Mouse (Mus musculus): ENCODE measurements around the gene Tnnt1.
A peak's percentile ranks its signal among the peaks of the same experiment; 100 is the strongest.
"Not testable (repeated sequence)": the region's sequence is repeated elsewhere in the genome, so short reads cannot be mapped to it uniquely, and the experiment has no call there.

Gene Tnnt1

GRCm38 (mm10) chr7:4516332-4517050 is at the start of gene Tnnt1:
Gene Tnnt1, minus strand, starts transcription at chr7:4516382.
- peak; percentile 47 for DNase-seq (ENCODE audit: low spot score)

GRCm38 (mm10) chr7:4562660-4563059 is 46.5 kb upstream of the Tnnt1 start:
- DNase-seq (ENCODE audit: low spot score) = no peak

DNA sequence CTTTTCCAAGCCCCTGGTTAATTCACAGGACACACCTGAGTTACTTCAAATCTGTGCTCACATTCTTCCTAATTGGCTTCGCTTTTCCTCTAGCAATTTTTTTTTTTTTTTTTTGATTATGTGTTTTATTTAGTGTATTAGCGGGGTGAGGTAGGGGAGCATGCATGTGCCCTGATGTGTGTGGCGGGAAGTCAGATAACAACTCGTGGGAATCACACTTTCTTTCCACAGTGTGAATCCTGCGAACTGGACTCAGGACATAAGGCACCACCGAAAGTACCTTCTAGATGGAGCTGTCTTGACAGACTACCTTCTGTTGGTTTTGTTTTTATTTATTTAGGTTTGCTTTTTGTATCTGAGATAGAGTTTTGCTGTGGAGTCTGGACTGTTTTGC is 41.0 kb upstream of the Tnnt1 start:
- DNase-seq (ENCODE audit: low spot score) = no peak

DNA sequence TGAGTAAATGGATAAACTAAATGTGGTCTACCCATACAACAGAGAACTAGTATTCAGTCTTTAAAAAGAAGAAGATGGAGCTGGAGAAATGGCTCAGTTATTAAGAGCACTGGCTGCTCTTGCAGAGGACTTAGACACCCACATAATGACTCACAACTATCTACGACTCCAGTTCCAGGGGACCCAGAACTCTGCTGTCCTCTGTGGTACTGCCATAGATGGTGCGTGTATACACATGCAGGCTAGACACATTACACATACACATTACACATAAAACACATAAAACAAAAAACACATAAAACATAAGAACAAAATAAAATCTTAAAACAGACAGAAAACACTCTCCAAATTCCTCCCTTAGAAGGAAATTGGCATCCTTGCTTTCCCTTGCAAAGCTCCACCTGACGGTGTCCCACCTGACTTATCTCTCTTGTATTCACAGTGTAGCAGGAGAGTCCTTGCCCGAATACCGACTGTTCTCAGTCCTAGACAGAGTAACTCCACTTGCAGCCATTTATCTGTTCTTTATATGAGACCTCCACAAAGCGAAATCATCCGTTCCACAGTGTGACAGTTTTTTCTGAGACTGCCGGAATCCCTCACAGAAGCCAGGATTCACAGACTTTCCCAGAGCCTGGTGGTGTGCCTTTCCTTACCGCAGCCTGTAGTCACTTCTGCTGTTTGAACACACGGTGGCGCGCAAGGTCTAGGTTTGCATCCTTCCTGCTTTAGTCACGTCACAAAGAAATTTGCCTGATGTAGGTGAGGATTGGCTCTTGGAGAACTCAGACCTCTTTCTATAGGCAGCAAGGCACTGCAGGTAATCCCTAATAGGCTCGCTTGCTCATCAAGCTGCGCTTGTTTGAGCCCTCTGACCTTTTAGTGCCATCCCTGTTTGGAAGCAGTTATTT is 40.3 kb upstream of the Tnnt1 start:
- DNase-seq (ENCODE audit: low spot score) = peak; percentile 42

GRCm38 (mm10) chr7:4547221-4547641 is 31.0 kb upstream of the Tnnt1 start, which contains the start of gene Syt5:
Gene Syt5, minus strand, starts transcription at chr7:4547541.
- DNase-seq (ENCODE audit: low spot score) = no peak

DNA sequence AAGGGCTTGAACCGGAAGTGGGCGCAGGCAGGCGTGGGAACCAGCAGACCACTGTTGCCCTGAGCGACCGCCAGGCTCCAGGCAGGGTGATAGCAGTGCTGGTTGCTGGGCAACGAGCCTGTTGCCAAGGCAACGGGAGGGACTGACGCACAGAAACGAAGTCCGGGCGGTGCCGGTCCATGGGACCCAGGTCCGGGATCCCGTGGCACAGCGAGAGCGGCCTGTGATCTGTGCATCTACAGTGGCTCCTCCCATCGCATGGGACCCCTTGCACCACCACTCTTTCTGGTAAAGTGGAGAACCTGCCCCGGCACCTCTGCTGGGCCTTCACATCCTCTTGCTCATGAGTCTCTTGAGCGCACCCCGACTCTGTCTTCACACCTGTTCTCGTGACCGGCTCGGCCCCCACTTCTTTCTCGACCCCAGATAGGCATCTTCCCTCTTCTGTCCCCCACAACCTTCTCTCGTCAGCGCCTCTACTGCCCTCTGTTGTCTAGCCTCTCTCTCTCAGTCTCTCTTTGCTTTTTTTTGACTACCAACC is 30.5 kb upstream of the Tnnt1 start:
- peak; percentile 73 for DNase-seq (ENCODE audit: low spot score)

- DNase-seq (ENCODE audit: low spot score) = no peak
Observed at GRCm38 (mm10) chr7:4546050-4546449, 29.9 kb upstream of the Tnnt1 start.

DNA sequence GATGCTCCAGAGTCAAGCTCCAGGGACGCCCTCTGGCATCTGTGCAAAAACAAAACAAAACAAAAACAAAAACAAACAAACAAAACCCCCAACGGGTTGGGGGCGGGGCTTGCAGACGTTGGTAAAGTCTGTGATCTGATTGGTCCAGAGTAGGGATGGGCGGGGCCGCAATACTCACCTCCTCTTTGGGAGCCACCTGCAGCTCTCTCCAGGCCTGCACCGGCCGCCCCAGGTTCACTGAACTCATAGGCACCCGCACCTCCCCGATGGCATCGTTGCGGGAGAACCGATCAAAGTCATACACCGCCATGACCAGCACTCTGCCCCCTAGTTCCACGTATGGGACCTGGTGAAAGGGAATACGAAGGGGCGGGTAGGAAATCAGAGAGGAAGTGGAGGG is 25.8 kb upstream of the Tnnt1 start:
- DNase-seq (ENCODE audit: low spot score) = peak; percentile 38

- no peak for DNase-seq (ENCODE audit: low spot score)
Observed at GRCm38 (mm10) chr7:4541344-4541743, 25.2 kb upstream of the Tnnt1 start.

DNA sequence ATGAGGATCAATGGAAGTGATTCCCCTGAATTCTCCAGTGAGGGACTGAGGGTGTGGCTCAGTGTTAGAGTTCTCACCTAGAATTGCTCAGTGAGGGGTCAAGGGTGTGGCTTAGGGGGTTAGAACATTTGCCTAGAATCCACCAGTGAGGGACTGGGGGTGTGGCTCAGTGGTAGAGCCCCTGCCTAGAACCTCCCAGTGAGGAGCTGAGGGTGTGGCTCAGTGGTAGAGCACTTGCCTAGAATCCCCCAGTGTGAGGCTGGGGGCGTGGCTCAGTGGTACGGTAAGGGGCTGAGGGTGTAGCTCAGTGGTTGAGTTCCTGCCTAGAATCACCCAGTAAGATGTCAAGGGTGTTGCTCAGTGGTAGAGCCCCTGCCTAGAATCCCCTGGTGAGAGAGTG is 22.8 kb upstream of the Tnnt1 start:
- no peak for DNase-seq (ENCODE audit: low spot score)

GRCm38 (mm10) chr7:4537181-4537580 is 21.0 kb upstream of the Tnnt1 start:
- DNase-seq (ENCODE audit: low spot score) = no peak

DNA sequence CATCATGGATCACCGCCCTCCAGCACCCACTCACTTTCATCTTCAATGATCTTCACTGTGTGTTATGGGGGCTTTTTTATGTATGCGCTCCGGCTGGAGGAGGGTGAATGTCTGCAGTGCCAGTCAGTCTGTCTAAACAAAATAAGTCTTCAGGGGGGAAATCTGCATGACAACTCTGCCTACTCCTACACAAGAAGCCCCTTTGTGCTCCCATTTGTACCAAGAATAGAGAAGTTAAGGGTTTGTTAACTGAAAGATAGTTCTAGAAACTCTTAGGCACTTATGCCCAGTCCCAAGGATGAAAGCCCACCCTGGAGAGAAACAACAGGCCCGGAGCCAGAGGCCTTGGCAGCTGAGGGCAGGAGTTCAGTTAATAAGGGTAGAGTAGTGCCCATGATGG is 20.2 kb upstream of the Tnnt1 start:
- no peak for DNase-seq (ENCODE audit: low spot score)

GRCm38 (mm10) chr7:4532005-4532729 is 16.0 kb upstream of the Tnnt1 start, which contains the start of gene Dnaaf3:
Gene Dnaaf3, minus strand, starts transcription at chr7:4532453.
- peak; percentile 83 for DNase-seq (ENCODE audit: low spot score)

GRCm38 (mm10) chr7:4530166-4530565 is 14.0 kb upstream of the Tnnt1 start:
- not testable (repeated sequence) for DNase-seq (ENCODE audit: low spot score)

GRCm38 (mm10) chr7:4527302-4527689 is 11.1 kb upstream of the Tnnt1 start:
- peak; percentile 3 for DNase-seq (ENCODE audit: low spot score)

DNA sequence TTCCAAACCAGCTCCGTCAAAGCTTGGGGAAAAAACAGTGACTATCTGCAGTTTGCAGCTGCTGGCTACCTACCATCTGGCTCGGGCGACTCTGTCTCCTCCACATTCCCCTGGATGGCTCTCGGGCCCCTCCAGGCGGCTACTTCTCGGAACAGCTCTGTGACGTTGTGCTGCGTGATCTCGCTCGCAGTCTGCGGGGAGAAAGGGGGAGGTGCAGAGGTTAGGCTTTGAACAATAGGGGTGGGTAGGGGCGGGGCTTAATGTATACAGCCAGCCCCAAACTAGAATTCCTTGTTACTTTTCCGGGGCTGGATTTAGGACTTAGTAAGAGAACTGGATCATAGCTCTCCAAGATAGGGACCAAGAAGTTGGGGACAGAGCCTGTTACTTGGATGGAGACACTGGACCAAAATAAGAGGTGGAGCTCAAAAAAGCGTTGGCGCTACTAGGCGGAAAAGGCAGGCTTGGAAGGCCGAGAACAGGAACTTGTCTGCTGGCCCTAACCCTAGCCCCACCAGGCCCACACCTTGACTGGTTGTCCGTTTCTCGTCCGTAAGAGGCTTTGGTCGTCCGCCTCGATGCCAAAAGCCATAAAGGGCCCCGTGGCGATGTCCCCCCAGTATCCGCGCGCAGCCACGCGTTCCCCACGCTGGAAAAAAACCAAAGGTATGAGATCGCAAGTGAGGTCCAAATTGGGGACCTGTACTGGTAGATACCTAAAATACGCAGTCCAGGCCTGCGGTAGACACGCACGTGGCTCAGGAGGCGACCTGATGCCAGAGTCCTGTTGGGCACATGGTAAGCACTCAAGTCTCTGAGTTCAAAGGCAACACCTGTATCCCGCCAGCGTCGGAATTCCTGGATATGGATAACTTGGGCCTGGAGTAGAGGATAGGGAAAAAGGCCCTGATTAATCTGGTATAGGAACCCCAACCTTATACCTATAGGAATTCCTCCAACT is 10.4 kb upstream of the Tnnt1 start:
- peak; percentile 67 for DNase-seq (ENCODE audit: low spot score)

- peak; percentile 22 for DNase-seq (ENCODE audit: low spot score)
Observed at GRCm38 (mm10) chr7:4524212-4524922, 8.2 kb upstream of the Tnnt1 start, which contains the start of gene Tnni3. Gene Tnni3, minus strand, starts transcription at chr7:4524229.

GRCm38 (mm10) chr7:4523205-4524130 is 7.3 kb upstream of the Tnnt1 start:
- DNase-seq (ENCODE audit: low spot score) = peak; percentile 4

GRCm38 (mm10) chr7:4522292-4522691 is 6.1 kb upstream of the Tnnt1 start:
- DNase-seq (ENCODE audit: low spot score) = peak; percentile 57
